Mouse (Mus musculus) olfactory bulb, adult 2 months (tissue): ENCODE measurements around the gene Birc2. TPM values are rescaled to one million over a fixed set of nuclear protein-coding genes. Genes with fewer than 3 reads are reported as not detected.

ENCODE experiments used
- H3K27ac ChIP-seq: fragments of 200-500 bp; 2 replicates; pipeline ENCODE4 v1.5.1; 2012; ENCODE audit warnings: low read depth, low read length; ENCODE audit not compliant: insufficient read depth
- H3K4me1 ChIP-seq: fragments of 200-500 bp; 2 replicates; pipeline ENCODE4 v1.6.1; 2012; ENCODE audit warnings: low read length; ENCODE audit not compliant: control insufficient read depth, insufficient read depth
- H3K4me3 ChIP-seq: fragments of 200-500 bp; 2 replicates; pipeline ENCODE4 v1.5.1; 2012; ENCODE audit warnings: mild to moderate bottlenecking, low read depth, low read length, moderate library complexity; ENCODE audit not compliant: insufficient read depth
- CTCF ChIP-seq: fragments of 200-500 bp; IDR thresholded peaks from 2 replicates; pipeline ENCODE4 v1.5.1; 2012; ENCODE audit warnings: low read depth, mild to moderate bottlenecking, low read length, moderate library complexity; ENCODE audit not compliant: insufficient read depth
- POLR2A ChIP-seq: fragments of 200-500 bp; IDR thresholded peaks from 2 replicates; pipeline ENCODE4 v1.6.1; 2012; ENCODE audit warnings: mild to moderate bottlenecking, low read depth, low read length, moderate library complexity; ENCODE audit not compliant: insufficient read depth
- WGBS: fragments of 180-500 bp; shearing (Covaris S2); methylation state at CpG from one replicate; pipeline ENCODE4 v1.1.7; 2018; 5-methylcytosine and 5-hydroxymethylcytosine counted together
- polyA plus RNA-seq: library from polyadenylated mRNA; stranded (reverse); fragments of >200 nt; gene quantifications from 2 replicates; pipeline ENCODE4 v1.2.4, GENCODE M21; 2012; ENCODE audit warnings: low replicate concordance; ENCODE audit not compliant: missing spikeins, insufficient read depth, insufficient read length

Gene Birc2
- polyA plus RNA-seq, 1 experiment, result not detected

- Histone ChIP-seq H3K27ac (no peak overlapping the region), H3K4me3 (no peak overlapping the region), H3K4me1 (peaks cover 6% of the 10 kb centered on the region; the same call in 1 of the 2 replicates)
- 68% methylated on average over 9 of the region's 9 CpGs for WGBS
- TF ChIP-seq CTCF (no peak), POLR2A (no peak)
These were observed 7.0 kb downstream of the Birc2 start for GRCm38 (mm10) chr9:7829531-7830528.

GRCm38 (mm10) chr9:7828706-7829105 is 8.2 kb downstream of the Birc2 start:
- H3K4me3 ChIP-seq, result no peak overlapping the region
- TF ChIP-seq POLR2A, result no peak
- TF ChIP-seq CTCF, result no peak
- no peak overlapping the region for H3K27ac ChIP-seq
- 89% methylated on average over 4 of the region's 4 CpGs for WGBS
- peaks cover 6% of the 10 kb centered on the region; the same call in 1 of the 2 replicates for H3K4me1 ChIP-seq

GRCm38 (mm10) chr9:7824916-7825315 is 11.9 kb downstream of the Birc2 start:
- H3K27ac ChIP-seq, result no peak overlapping the region
- peaks cover 6% of the 10 kb centered on the region; the same call in 1 of the 2 replicates for H3K4me1 ChIP-seq
- TF ChIP-seq CTCF, result no peak
- no peak for TF ChIP-seq POLR2A
- no peak overlapping the region for H3K4me3 ChIP-seq
- 87% methylated on average over 5 of the region's 5 CpGs for WGBS

- TF ChIP-seq CTCF (no peak), POLR2A (no peak)
- 71% methylated on average over 3 of the region's 3 CpGs for WGBS
- Histone ChIP-seq H3K4me3 (no peak overlapping the region), H3K27ac (no peak overlapping the region), H3K4me1 (0 out of 2 replicates have a peak, but pooled peaks cover 2% of the 10 kb centered on the region)
These were observed 14.1 kb downstream of the Birc2 start for GRCm38 (mm10) chr9:7822758-7823157.

GRCm38 (mm10) chr9:7805101-7805506 is 31.8 kb downstream of the Birc2 start:
- WGBS, result 71% methylated on average over 4 of the region's 5 CpGs
- Histone ChIP-seq H3K27ac (no peak overlapping the region), H3K4me3 (no peak overlapping the region), H3K4me1 (no peaks in the 10 kb centered on the region)
- TF ChIP-seq CTCF (no peak), POLR2A (no peak)

- Histone ChIP-seq H3K4me3 (no peak overlapping the region), H3K27ac (no peak overlapping the region), H3K4me1 (no peaks in the 10 kb centered on the region)
- WGBS, result 98% methylated on average over 3 of the region's 3 CpGs
- TF ChIP-seq POLR2A (no peak), CTCF (no peak)
These were observed 38.3 kb downstream of the Birc2 start for GRCm38 (mm10) chr9:7798555-7798954.

GRCm38 (mm10) chr9:7797542-7797941 is 39.3 kb downstream of the Birc2 start:
- Histone ChIP-seq H3K4me1 (no peaks in the 10 kb centered on the region), H3K4me3 (no peak overlapping the region), H3K27ac (no peak overlapping the region)
- WGBS, result 95% methylated on average over 2 of the region's 2 CpGs
- TF ChIP-seq CTCF (no peak), POLR2A (no peak)

- 29% methylated on average over 6 of the region's 6 CpGs for WGBS
- Histone ChIP-seq H3K4me1 (no peaks in the 10 kb centered on the region), H3K4me3 (no peak overlapping the region), H3K27ac (no peak overlapping the region)
- no peak for TF ChIP-seq CTCF
- no peak for TF ChIP-seq POLR2A
These were observed 40.6 kb downstream of the Birc2 start for GRCm38 (mm10) chr9:7796129-7796864.

- Histone ChIP-seq H3K4me1 (no peaks in the 10 kb centered on the region), H3K4me3 (no peak overlapping the region)
- TF ChIP-seq POLR2A, result no peak
- no peak for TF ChIP-seq CTCF
These were observed 41.3 kb downstream of the Birc2 start for GRCm38 (mm10) chr9:7795581-7795980.

More at GRCm38 (mm10) chr9:7795581-7795980, 41.3 kb downstream of the Birc2 start:
- no peak overlapping the region for H3K27ac ChIP-seq
